Mouse (Mus musculus) urinary bladder, postnatal 4 days (tissue): ENCODE measurements around the gene A830031A19Rik.

Experiments
- DNase-seq, 2 experiments: peaks; one replicate each; pipeline ENCODE4 v3.0.0; 2021 to 2022; ENCODE audit warnings: low spot score in 2 of 2

Gene A830031A19Rik

GRCm38 (mm10) chr11:24008976-24009375 is 65.9 kb downstream of the A830031A19Rik start:
- DNase-seq: no peak

- DNase-seq: no peak
These were observed 66.6 kb downstream of the A830031A19Rik start for GRCm38 (mm10) chr11:24008244-24008643.

GRCm38 (mm10) chr11:24005445-24006156 is 69.3 kb downstream of the A830031A19Rik start:
- DNase-seq: no peak

- no peak for DNase-seq
These were observed 74.2 kb downstream of the A830031A19Rik start for GRCm38 (mm10) chr11:24000675-24001074.
